Mouse (Mus musculus) embryonic facial prominence, embryonic 13.5 days (tissue): ENCODE data around the gene Pml. TPM values are rescaled to one million over a fixed set of nuclear protein-coding genes. Genes with fewer than 3 reads are reported as not detected.

Source experiments
- ATAC-seq: fragments of 200-750 bp; cut with Nextera tagmentation; 2 replicates; pipeline ENCODE4 v1.8.0; 2017; ENCODE audit warnings: low read depth; ENCODE audit not compliant: insufficient number of reproducible peaks, insufficient read depth, low FRiP score, low TSS enrichment
- H3K27ac ChIP-seq: fragments of 300-500 bp; sonication (generic); 2 replicates; pipeline ENCODE4 v1.5.1; 2015; ENCODE audit warnings: moderate library complexity, mild to moderate bottlenecking, inconsistent platforms
- H3K27me3 ChIP-seq: fragments of 300-500 bp; sonication (generic); 2 replicates; pipeline ENCODE4 v1.6.1; 2015; ENCODE audit warnings: mild to moderate bottlenecking, inconsistent platforms
- H3K36me3 ChIP-seq: fragments of 300-500 bp; sonication (generic); 2 replicates; pipeline ENCODE4 v1.6.1; 2015; ENCODE audit warnings: mild to moderate bottlenecking, inconsistent platforms
- H3K4me1 ChIP-seq: fragments of 300-500 bp; sonication (generic); 2 replicates; pipeline ENCODE4 v1.6.1; 2015; ENCODE audit warnings: inconsistent platforms
- H3K4me2 ChIP-seq: fragments of 300-500 bp; sonication (generic); 2 replicates; pipeline ENCODE4 v1.6.1; 2015; ENCODE audit warnings: moderate library complexity, mild to moderate bottlenecking, inconsistent platforms
- H3K4me3 ChIP-seq: fragments of 300-500 bp; sonication (generic); 2 replicates; pipeline ENCODE4 v1.5.1; 2015; ENCODE audit warnings: mild to moderate bottlenecking, inconsistent platforms
- H3K9ac ChIP-seq: fragments of 300-500 bp; sonication (generic); 2 replicates; pipeline ENCODE4 v1.6.1; 2015; ENCODE audit warnings: mild to moderate bottlenecking, inconsistent platforms
- H3K9me3 ChIP-seq: fragments of 300-500 bp; sonication (generic); 2 replicates; pipeline ENCODE4 v1.6.1; 2016; ENCODE audit warnings: inconsistent platforms
- WGBS: fragments of 180-500 bp; shearing (Covaris S2); methylation state at CpG from one replicate; pipeline ENCODE4 v1.1.7; 2015; ENCODE audit warnings: mixed read lengths; 5-methylcytosine and 5-hydroxymethylcytosine counted together
- microRNA-seq: library from miRNA; unstranded; fragments of <30 nt; microRNA quantifications from one replicate; pipeline ENCODE4, GENCODE M21; 2016
- polyA plus RNA-seq: library from polyadenylated mRNA; unstranded; fragments of >200 nt; fragmentation: Nextera tagmentation; extraction: Ambion mirVana; gene quantifications from 2 replicates; pipeline ENCODE4 v1.2.1, GENCODE M21; 2015

The Pml gene
- polyA plus RNA-seq, 1 experiment from 2014 or later, result 15.2 TPM

GRCm38 (mm10) chr9:58175745-58176487, 73.7 kb downstream of the Pml start:
- no peaks in the 10 kb centered on the region for H3K27me3 ChIP-seq
- no peaks in the 10 kb centered on the region for H3K36me3 ChIP-seq
- H3K9ac ChIP-seq, result no peak overlapping the region
- no peak overlapping the region for H3K4me2 ChIP-seq
- WGBS, result 22% methylated on average over 5 of the region's 5 CpGs
- no peak for ATAC-seq
- no peaks in the 10 kb centered on the region for H3K9me3 ChIP-seq
- H3K4me1 ChIP-seq, result peaks cover 12% of the 10 kb centered on the region
- H3K4me3 ChIP-seq, result no peak overlapping the region
- peak overlapping the region; percentile 44; the same call in 1 of the 2 replicates for H3K27ac ChIP-seq

GRCm38 (mm10) chr9:58174818-58175251, 74.8 kb downstream of the Pml start:
- ATAC-seq, result no peak
- H3K27ac ChIP-seq, result no peak overlapping the region

GRCm38 (mm10) chr9:58172863-58173262, 76.7 kb downstream of the Pml start:
- no peaks in the 10 kb centered on the region for H3K36me3 ChIP-seq
- H3K4me3 ChIP-seq, result no peak overlapping the region
- no peak overlapping the region for H3K4me2 ChIP-seq
- no peaks in the 10 kb centered on the region for H3K27me3 ChIP-seq
- no peak overlapping the region for H3K27ac ChIP-seq
- 52% methylated on average over 2 of the region's 2 CpGs for WGBS
- no peaks in the 10 kb centered on the region for H3K9me3 ChIP-seq
- no peak for ATAC-seq
- H3K9ac ChIP-seq, result no peak overlapping the region
- peaks cover 25% of the 10 kb centered on the region for H3K4me1 ChIP-seq

More at GRCm38 (mm10) chr9:58174818-58175251, 74.8 kb downstream of the Pml start:
- H3K9ac ChIP-seq, result no peak overlapping the region
- 28% methylated on average over 5 of the region's 5 CpGs for WGBS
- H3K4me3 ChIP-seq, result no peak overlapping the region
- H3K27me3 ChIP-seq, result no peaks in the 10 kb centered on the region
- no peaks in the 10 kb centered on the region for H3K9me3 ChIP-seq
- peaks cover 12% of the 10 kb centered on the region for H3K4me1 ChIP-seq
- no peaks in the 10 kb centered on the region for H3K36me3 ChIP-seq
- H3K4me2 ChIP-seq, result no peak overlapping the region

GRCm38 (mm10) chr9:58169426-58169825, 80.2 kb downstream of the Pml start:
- H3K27ac ChIP-seq, result no peak overlapping the region
- H3K9me3 ChIP-seq, result peaks cover 7% of the 10 kb centered on the region; the same call in 1 of the 2 replicates
- no peak overlapping the region for H3K4me3 ChIP-seq
- ATAC-seq, result no peak
- H3K4me2 ChIP-seq, result no peak overlapping the region
- peaks cover 14% of the 10 kb centered on the region for H3K4me1 ChIP-seq
- H3K36me3 ChIP-seq, result no peaks in the 10 kb centered on the region
- WGBS, result 55% methylated on average over 6 of the region's 6 CpGs
- no peak overlapping the region for H3K9ac ChIP-seq
- H3K27me3 ChIP-seq, result no peaks in the 10 kb centered on the region

GRCm38 (mm10) chr9:58168880-58169279, 80.7 kb downstream of the Pml start:
- Histone ChIP-seq H3K27me3 (no peaks in the 10 kb centered on the region), H3K4me3 (no peak overlapping the region), H3K36me3 (no peaks in the 10 kb centered on the region), H3K27ac (no peak overlapping the region), H3K9me3 (peaks cover 7% of the 10 kb centered on the region; the same call in 1 of the 2 replicates), H3K4me1 (peaks cover 14% of the 10 kb centered on the region), H3K9ac (no peak overlapping the region), H3K4me2 (no peak overlapping the region)
- ATAC-seq, result no peak
- 34% methylated on average over 3 of the region's 3 CpGs for WGBS

Small RNAs within 50 kb of the gene (microRNA-seq; reads per million reads assigned to microRNA genes)
- not detected for gene Mir6385

Other genes starting within 250 kb of the Pml start
- 0.77 and 1.0 TPM in 2 replicates for gene Cyp11a1, start 243.4 kb downstream of the Pml start, polyA plus RNA-seq
- gene Stra6, start 186.0 kb downstream of the Pml start, polyA plus RNA-seq, result 11.5 and 14.3 TPM in 2 replicates
- 0.83 TPM in 1 of 2 replicates, not detected in the other for gene Ccdc33, start 131.0 kb downstream of the Pml start, polyA plus RNA-seq
- gene Islr, start 45.5 kb downstream of the Pml start, polyA plus RNA-seq, result 75.6 and 79.6 TPM in 2 replicates
- gene Islr2, start 45.5 kb downstream of the Pml start, polyA plus RNA-seq, result 0.76 and 1.4 TPM in 2 replicates
- 43.1 and 45.0 TPM in 2 replicates for gene Stoml1, start 3.4 kb upstream of the Pml start, polyA plus RNA-seq
- 30.9 and 41.8 TPM in 2 replicates for gene Loxl1, start 63.4 kb upstream of the Pml start, polyA plus RNA-seq
- gene Tbc1d21, start 120.7 kb upstream of the Pml start, polyA plus RNA-seq, result not detected in 2 replicates
- gene Insyn1, start 238.8 kb upstream of the Pml start, polyA plus RNA-seq, result 3.6 and 5.1 TPM in 2 replicates